Mouse (Mus musculus): ENCODE results near the gene Rac3.

- TF ChIP-seq POLR2A (IDR thresholded peaks at IDR 0.05; ENCODE audit: borderline replicate concordance, low read depth, low read length) (no peak), CTCF (IDR thresholded peaks at IDR 0.05; ENCODE audit: low read depth, low read length) (no peak)
These were observed 6.7 kb upstream of the Rac3 start for GRCm38 (mm10) chr11:120714546-120714945.
